Mouse (Mus musculus) heart, postnatal 4 days (tissue): Measurements from ENCODE around the gene Rab5c. TPM values are rescaled to one million over a fixed set of nuclear protein-coding genes. Genes with fewer than 3 reads are reported as not detected.
A peak's percentile ranks its signal among the peaks of the same experiment; 100 is the strongest.

Experiments
- DNase-seq: peaks from one replicate; pipeline ENCODE4 v3.0.0; 2021
- total RNA-seq, 2 experiments: library from RNA; stranded (reverse); gene quantifications; 2 replicates each; pipeline ENCODE4 v1.2.3; 2021

The Rab5c gene
- total RNA-seq, 2 experiments from 2014 or later: 78.8 to 83.6 TPM

DNA sequence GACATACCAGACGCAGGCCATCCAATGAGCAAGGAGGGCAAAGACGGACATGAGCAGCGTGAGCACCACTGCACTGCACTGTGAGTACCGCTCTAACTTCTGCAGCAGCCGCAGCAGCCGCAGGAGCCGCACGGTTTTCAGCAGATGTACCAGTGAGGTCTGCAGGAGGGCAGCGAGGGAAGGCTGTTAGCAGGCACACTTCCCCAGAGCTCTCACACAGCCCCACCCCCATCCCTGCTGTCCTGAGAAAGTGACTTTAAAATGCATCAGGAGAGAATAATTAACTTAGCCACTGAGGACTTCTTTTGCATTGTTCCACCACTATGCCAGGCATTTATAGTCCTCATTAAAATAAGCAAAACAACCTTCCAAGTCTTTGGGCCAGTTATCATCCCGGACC lies 14.3 kb upstream of the Rab5c start:
- DNase-seq: no peak

GRCm38 (mm10) chr11:100750127-100750526 lies 12.1 kb upstream of the Rab5c start:
- no peak for DNase-seq

GRCm38 (mm10) chr11:100749469-100749868 lies 11.5 kb upstream of the Rab5c start:
- DNase-seq: no peak

GRCm38 (mm10) chr11:100748620-100749019 lies 10.6 kb upstream of the Rab5c start:
- no peak for DNase-seq

- DNase-seq: no peak
These were observed 9.1 kb upstream of the Rab5c start for GRCm38 (mm10) chr11:100747114-100747513.

- no peak for DNase-seq
These were observed 8.5 kb upstream of the Rab5c start for GRCm38 (mm10) chr11:100746546-100746945.

- peak; percentile 62 for DNase-seq
These were observed 7.1 kb upstream of the Rab5c start for GRCm38 (mm10) chr11:100745085-100745484.

GRCm38 (mm10) chr11:100741348-100741747 lies 3.3 kb upstream of the Rab5c start:
- peak; percentile 50 for DNase-seq

GRCm38 (mm10) chr11:100738749-100739148 lies 734 bp upstream of the Rab5c start:
- no peak for DNase-seq

- DNase-seq: no peak
These were observed 796 bp downstream of the Rab5c start for GRCm38 (mm10) chr11:100737105-100737733.

DNA sequence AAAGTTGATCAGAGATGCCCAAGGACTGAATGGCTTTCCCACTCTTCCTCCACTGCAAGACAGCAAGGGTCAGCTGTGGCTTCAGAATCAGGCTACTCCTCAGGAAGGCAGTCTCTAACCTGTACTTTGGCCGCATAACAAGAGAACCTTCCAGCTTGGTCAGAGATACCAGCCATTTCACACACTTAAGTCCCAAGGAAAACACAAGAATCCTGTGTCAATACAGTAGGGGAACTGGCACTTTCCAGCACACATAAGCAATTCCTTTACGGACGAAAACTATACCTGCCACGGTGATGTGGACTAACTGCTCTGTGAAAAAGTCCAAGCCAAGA lies 1.3 kb downstream of the Rab5c start:
- no peak for DNase-seq

- no peak for DNase-seq
These were observed 1.9 kb downstream of the Rab5c start for GRCm38 (mm10) chr11:100735954-100736745.

DNA sequence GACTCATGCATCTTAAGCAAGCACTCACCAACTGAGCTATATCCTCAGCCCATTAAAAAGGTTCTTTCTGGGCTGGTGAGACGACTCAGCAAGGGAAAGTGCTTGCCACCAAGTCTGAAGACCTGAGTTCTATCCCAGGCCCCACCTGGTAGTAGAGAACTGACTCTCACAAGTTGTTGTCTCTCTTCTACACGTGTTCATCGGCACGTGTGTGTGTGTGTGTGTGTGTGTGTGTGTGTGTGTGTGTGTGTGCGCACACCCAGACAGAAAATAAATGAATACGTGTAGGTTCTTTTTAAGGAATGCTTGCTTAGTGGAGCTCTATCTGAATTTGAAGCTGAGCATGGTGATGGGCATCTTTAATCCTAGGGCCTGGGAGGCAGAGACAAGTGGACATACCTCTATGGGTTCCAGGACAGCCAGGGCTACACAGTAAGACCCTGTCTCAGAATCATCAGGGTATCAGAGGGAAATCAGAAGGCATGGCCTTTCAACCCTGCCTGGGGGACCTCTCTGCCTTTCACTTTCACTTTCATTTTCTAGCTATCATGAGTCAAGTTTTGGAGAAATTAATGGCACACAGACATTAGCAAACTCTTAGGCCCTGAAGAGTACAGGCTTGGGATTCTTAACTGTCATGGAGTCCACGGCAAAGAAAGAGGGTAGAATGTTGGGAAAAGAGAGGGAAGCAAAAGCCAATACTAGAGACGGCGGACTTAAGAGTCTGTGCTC lies 2.7 kb downstream of the Rab5c start:
- no peak for DNase-seq

- DNase-seq: no peak
These were observed 7.4 kb downstream of the Rab5c start for GRCm38 (mm10) chr11:100730477-100731205.

DNA sequence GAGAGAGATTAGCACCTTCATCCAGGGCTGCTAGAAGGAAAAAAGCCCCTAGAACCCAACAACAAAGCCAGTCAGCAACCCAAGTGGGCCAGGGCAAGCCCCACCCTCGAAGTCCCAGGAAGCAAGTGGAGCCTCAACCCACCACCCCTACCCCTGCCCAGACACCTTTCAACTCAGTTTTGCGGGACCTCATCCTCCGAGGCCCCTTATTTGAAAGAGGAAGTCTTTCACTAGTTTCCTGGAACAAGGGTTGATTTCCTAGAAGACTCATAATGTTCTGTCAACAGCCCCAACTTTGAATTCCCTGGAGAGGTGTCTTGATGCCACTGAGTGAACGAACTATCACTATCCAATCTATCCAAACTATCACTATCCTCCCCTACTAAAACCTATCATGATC lies 8.0 kb downstream of the Rab5c start:
- no peak for DNase-seq

- no peak for DNase-seq
These were observed 9.4 kb downstream of the Rab5c start for GRCm38 (mm10) chr11:100728601-100729000.

DNA sequence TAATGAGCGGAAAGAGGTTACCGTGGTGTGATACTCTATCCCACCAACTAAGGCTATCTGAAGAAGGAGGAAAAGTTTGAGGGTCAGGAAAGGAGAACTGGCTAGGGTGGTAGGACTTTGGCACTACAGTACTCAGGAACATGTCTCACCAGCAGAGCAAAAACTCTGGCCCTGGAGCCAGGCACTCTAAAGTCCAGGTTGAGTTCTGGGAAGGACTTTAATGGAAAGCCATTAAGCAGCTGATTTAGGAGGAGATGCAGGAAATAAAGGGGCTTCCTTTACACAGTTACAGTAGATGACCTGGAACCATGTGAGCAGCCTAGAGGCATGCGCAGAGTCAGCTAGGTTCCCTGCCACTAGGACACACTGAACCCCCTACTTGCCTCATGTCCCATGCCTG lies 10.8 kb downstream of the Rab5c start:
- no peak for DNase-seq

GRCm38 (mm10) chr11:100724919-100725512 lies 13.0 kb downstream of the Rab5c start:
- no peak for DNase-seq

DNA sequence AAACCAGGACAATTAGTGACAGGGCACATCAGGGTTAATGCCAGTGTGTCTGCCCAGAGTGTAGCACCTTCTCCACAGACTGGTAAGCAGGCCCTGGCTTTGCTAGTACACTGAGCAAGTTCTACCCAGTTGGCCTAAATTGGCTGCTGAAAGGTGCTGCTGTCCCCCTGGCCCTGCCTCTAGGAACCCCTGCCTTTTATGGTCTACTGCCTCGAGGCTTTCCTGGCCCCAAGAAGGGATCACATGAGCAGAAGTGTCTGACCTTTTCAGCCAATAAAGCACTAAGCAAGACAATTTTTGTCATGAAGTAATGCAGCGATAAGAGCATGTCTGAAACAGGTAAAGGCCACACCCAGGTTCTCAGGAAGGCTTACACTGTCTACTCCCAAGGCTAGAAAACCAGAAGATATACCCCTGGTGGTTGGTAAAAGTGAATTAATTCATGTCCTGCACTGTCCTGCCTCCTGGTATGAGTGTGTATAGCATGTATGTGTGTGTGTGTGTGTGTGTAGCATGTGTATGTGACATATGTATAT lies 15.5 kb downstream of the Rab5c start:
- DNase-seq: no peak

DNA sequence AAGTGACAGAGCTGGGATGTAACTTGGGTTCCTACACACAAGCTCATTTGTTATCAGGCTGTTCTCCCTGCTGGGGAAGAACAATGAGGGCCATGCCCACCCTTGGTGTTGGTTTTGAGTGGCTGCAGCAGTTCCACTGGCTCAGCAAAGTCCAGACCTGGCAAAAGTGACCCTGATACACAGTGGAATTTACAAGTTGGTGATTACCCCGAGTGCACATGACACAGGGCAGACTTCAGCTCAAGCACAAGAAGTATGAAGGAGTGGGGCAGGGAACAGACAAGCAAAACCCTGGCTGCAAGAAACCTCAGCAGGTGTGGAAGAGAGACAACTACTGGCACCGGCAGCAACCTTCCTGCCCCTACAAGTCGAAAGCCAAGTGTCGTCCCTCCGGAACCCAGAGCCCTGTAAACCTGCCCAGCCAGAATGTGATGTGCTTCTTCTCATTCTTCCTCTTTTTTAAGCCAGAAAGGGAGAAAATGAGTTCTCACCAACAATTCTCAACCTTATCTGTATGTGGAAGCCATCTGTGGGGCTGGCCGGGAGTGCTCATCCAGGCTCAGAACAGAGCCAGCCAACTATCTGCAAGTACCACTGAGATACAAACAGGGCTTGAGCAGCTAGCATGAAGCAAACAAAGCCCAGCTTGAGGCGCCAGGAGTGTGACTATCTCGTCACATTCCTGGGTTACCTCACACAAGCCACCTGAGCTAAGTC lies 16.1 kb downstream of the Rab5c start:
- no peak for DNase-seq

GRCm38 (mm10) chr11:100721254-100721653 lies 16.8 kb downstream of the Rab5c start:
- no peak for DNase-seq

DNA sequence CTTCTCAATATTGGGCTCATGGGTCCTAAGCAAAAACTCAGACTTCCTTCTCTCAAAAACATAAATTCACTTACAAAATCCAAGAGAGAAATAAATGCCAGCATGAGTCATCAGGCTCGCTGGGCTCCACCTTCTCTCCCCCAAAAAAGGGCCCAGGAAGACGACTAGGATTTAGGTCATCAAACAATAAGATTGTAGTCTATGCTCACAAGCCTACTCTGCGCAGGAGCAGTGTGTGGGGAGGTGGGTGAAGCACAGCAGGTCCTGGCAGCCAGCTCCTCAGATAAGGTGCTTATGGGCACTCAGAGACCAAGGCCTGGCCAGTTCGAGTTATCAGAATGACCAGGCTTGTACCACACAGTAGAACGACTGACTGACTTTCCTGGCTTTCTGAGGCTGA lies 17.7 kb downstream of the Rab5c start:
- DNase-seq: no peak
